Mouse (Mus musculus) hindlimb bud, embryonic 11.5 days (tissue): Measurements from ENCODE around the gene Esyt2.
"Not testable (repeated sequence)": the region's sequence is repeated elsewhere in the genome, so short reads cannot be mapped to it uniquely, and the experiment has no call there.

Source experiments
- DNase-seq: peaks from one replicate; pipeline ENCODE4 v3.0.0-alpha.2; 2012; ENCODE audit warnings: low read depth, low spot score; ENCODE audit errors: extremely low spot score

Gene Esyt2

GRCm38 (mm10) chr12:116280653-116281364, at the start of gene Esyt2:
Gene Esyt2 (plus strand): TSS chr12:116281196.
- DNase-seq: peak; percentile 89

GRCm38 (mm10) chr12:116231612-116232011, 49.4 kb upstream of the Esyt2 start:
- no peak for DNase-seq

GRCm38 (mm10) chr12:116232061-116232460, 48.9 kb upstream of the Esyt2 start:
- no peak for DNase-seq

GRCm38 (mm10) chr12:116235356-116235755, 45.6 kb upstream of the Esyt2 start:
- DNase-seq: no peak

DNA sequence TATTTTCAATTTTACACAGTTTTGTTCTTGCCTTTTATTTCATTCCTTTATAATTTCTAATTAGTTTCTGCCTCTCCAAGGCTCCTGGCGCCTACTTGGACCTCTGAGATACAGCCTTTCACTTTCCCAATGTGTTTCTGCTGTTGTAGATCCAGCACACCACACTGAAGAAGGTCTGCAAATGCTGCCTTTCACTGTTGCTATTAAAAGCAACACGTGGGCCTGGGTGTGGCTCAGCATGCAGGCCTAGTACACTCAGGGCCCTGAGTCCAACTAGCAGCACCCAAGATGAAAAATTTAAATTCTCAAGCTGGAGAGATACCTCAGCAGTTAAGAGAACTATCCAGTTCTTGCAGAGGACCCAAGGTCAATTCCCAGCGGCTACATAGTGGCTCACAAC, 44.3 kb upstream of the Esyt2 start:
- DNase-seq: no peak

GRCm38 (mm10) chr12:116238370-116238769, 42.6 kb upstream of the Esyt2 start:
- DNase-seq: no peak

DNA sequence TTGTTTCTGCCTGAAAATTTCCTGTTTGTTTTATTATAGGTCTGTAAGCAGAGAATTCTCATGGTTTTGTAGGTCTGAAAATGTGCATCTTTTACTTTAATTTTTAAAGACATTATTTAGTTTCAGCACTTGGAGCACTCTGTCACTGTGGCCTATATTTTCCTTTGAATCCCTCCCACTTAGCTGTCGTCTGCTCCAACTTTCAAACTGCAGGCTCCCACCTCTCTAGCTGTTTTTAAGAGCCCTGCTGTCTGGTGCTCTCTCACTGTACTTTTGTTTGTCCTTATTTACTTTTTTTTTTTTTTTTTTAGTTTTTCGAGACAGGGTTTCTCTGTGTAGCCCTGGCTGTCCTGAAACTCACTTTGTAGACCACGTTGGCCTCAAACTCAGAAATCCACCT, 42.2 kb upstream of the Esyt2 start:
- no peak for DNase-seq

DNA sequence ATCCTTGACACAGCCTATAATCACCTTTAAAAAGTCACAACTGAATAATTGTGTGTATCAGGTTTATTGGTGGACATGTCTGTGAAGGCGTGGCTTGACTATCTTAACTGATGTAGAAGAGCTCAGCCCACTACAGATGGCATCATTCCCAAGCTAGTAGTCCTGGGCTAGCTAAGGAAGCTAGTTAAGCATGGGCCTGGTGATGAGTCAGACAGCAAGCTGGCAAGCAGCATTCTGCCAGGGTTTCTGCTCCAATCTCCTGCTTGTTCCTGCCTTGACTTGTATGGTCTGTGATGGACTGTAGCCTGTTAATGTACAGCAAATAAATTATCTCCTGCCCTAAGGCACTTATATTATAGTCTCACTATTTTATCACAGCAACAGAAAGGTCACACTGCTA, 36.4 kb upstream of the Esyt2 start:
- DNase-seq: no peak

- no peak for DNase-seq
Observed at GRCm38 (mm10) chr12:116254652-116255051, 26.3 kb upstream of the Esyt2 start.

DNA sequence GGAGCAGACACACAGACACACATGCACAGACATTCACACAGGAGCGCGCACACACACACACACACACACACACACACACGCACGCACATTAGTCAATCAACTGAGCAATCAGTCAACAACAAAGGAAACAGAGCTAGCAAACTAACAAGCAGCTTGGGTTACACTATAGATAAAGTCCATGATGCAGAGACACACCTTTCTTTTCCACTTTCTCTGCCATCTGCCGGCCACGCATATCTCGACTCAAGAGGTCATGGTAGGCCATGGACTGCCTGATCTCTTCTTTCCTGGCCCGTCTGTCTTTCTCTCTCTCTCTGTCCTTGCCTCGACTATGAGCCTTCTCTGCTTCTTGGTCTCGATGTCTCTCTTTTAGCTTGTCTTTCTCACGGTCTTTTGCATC, 25.4 kb upstream of the Esyt2 start:
- no peak for DNase-seq

- DNase-seq: no peak
Observed at GRCm38 (mm10) chr12:116258321-116258720, 22.7 kb upstream of the Esyt2 start.

GRCm38 (mm10) chr12:116262555-116263341, 18.2 kb upstream of the Esyt2 start, which contains the start of gene Wdr60:
Gene Wdr60 (minus strand): TSS chr12:116263022.
- peak; percentile 70 for DNase-seq

- no peak for DNase-seq
Observed at GRCm38 (mm10) chr12:116264756-116265155, 16.2 kb upstream of the Esyt2 start.

- DNase-seq: no peak
Observed at GRCm38 (mm10) chr12:116265275-116265674, 15.7 kb upstream of the Esyt2 start.

- no peak for DNase-seq
Observed at GRCm38 (mm10) chr12:116269450-116269849, 11.5 kb upstream of the Esyt2 start.

- DNase-seq: no peak
Observed at GRCm38 (mm10) chr12:116270538-116270937, 10.5 kb upstream of the Esyt2 start.

DNA sequence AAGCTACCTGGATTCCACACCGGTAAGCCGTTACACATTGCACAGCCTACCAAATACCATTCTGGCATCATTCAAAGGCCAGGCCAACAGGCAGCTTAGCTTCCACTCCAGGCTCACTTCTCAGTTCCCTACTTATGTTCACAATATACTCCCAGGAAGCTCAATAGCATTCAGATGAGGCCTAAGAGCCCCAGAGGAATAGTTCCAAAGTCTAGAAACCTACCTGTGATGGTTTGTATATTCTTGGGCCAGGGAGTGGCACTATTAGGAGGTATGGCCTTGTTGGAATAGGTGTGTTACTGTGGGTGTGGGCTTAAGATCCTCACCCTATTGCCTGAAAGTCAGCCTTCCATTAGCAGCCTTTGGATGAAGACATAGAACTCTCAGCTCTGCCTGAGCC, 9.9 kb upstream of the Esyt2 start:
- DNase-seq: no peak

- DNase-seq: no peak
Observed at GRCm38 (mm10) chr12:116273733-116274132, 7.3 kb upstream of the Esyt2 start.

DNA sequence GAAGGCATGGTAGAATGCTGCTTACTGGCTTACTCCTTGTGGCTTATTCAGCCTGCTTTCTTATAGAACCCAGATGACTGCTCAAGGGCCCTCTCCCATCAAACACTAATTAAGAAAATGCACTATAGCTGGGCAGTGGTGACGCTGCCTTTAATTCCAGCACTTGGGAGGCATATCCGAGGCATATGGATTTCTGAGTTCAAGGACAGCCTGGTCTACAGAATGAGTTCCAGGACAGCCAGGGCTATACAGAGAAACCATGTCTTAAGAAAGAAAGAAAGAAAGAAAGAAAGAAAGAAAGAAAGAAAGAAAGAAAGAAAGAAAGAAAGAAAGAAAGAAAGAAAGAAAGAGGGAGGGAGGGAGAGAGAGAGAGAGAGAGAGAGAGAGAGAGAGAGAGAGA, 5.9 kb upstream of the Esyt2 start, which contains the start of gene Gm11027:
Gene Gm11027 (plus strand): TSS at position 301 of the 400 bp plus-strand sequence.
- not testable (repeated sequence) for DNase-seq

- no peak for DNase-seq
Observed at GRCm38 (mm10) chr12:116275631-116276030, 5.4 kb upstream of the Esyt2 start.

GRCm38 (mm10) chr12:116276961-116277360, 4.0 kb upstream of the Esyt2 start:
- no peak for DNase-seq

GRCm38 (mm10) chr12:116278541-116278940, 2.5 kb upstream of the Esyt2 start:
- DNase-seq: no peak
